Mouse (Mus musculus): ENCODE data around the gene Trappc2l. TPM values are rescaled to one million over a fixed set of nuclear protein-coding genes. Genes with fewer than 3 reads are reported as not detected.
A peak's percentile ranks its signal among the peaks of the same experiment; 100 is the strongest.

The Trappc2l gene
- polyA plus RNA-seq, 1 experiment from 2014 or later: 47.1 TPM

DNA sequence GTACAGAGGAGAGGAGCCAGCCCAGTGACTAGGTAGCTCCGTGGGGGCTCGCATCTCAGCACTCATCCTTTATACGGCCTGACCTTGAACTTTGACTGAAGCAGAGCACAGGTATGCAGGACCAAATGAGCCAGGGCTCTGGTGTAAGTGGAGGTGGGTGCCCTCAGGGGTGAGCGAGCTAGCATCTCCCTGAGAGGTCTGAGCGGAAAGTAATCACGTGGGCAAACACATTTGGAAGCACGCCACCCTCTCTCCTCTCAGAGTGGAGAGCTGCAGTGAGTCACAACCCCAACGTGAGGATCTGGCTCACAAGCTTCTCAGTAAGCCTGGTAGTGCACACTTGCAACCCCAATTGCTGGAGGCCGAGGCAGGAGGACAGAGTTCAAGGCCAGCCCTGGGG is 30.6 kb downstream of the Trappc2l start:
- Histone ChIP-seq H3K9ac (no peak overlapping the region), H3K9me3 (replicated peaks) (no peaks in the 10 kb centered on the region), H3K27ac (no peak overlapping the region), H3K4me3 (no peak overlapping the region), H3K4me2 (no peak overlapping the region), H3K36me3 (no peaks in the 10 kb centered on the region), H3K27me3 (no peaks in the 10 kb centered on the region), H3K4me1 (replicated peaks) (peaks cover 53% of the 10 kb centered on the region)
- peak; percentile 21; the same call in 1 of the 2 replicates for ATAC-seq (replicated peaks; ENCODE audit: insufficient number of reproducible peaks, insufficient read depth, low FRiP score, low read depth)
- WGBS: 34% methylated on average over 9 of the region's 9 CpGs

GRCm38 (mm10) chr8:122644175-122644954 is 32.9 kb downstream of the Trappc2l start:
- peaks cover 38% of the 10 kb centered on the region for H3K4me1 ChIP-seq (replicated peaks)
- ATAC-seq (replicated peaks; ENCODE audit: insufficient number of reproducible peaks, insufficient read depth, low FRiP score, low read depth): no peak
- WGBS: 64% methylated on average over 6 of the region's 6 CpGs

DNA sequence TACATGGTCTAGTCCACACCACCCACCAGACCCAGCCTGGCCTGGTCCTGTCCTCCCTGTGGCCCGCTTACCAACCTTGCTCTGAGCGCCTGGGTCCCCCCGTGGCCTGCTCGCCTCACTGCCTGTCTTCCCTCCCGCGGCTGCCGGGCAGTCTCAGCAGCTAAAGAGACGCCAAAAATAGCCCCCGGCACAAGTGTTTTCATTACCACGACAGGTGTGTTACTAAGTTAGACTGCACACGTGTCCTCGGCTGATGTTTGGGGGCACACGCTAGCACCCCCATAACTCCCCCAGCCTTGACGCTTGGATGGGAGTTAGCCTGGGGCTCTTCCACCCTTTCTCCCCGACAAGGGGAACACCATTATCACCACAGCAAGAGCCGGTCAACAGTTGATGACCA is 34.9 kb downstream of the Trappc2l start:
- no peak overlapping the region for H3K27ac ChIP-seq
- no peak for ATAC-seq (replicated peaks; ENCODE audit: insufficient number of reproducible peaks, insufficient read depth, low FRiP score, low read depth)
- peaks cover 30% of the 10 kb centered on the region for H3K4me1 ChIP-seq (replicated peaks)
- no peak overlapping the region for H3K9ac ChIP-seq
- H3K4me2 ChIP-seq: peak overlapping the region; percentile 3; the same call in 1 of the 2 replicates
- no peaks in the 10 kb centered on the region for H3K9me3 ChIP-seq (replicated peaks)
- H3K36me3 ChIP-seq: no peaks in the 10 kb centered on the region
- no peak overlapping the region for H3K4me3 ChIP-seq
- H3K27me3 ChIP-seq: 0 out of 2 replicates have a peak, but pooled peaks cover 3% of the 10 kb centered on the region
- WGBS: 53% methylated on average over 16 of the region's 16 CpGs

More at GRCm38 (mm10) chr8:122644175-122644954, 32.9 kb downstream of the Trappc2l start:
- Histone ChIP-seq H3K27me3 (no peaks in the 10 kb centered on the region), H3K36me3 (no peaks in the 10 kb centered on the region), H3K4me2 (no peak overlapping the region), H3K9me3 (replicated peaks) (no peaks in the 10 kb centered on the region), H3K9ac (no peak overlapping the region), H3K27ac (no peak overlapping the region), H3K4me3 (no peak overlapping the region)

- Histone ChIP-seq H3K9ac (no peak overlapping the region), H3K9me3 (replicated peaks) (no peaks in the 10 kb centered on the region), H3K27ac (no peak overlapping the region), H3K4me3 (no peak overlapping the region), H3K4me2 (no peak overlapping the region), H3K4me1 (replicated peaks) (peaks cover 26% of the 10 kb centered on the region), H3K36me3 (no peaks in the 10 kb centered on the region), H3K27me3 (0 out of 2 replicates have a peak, but pooled peaks cover 5% of the 10 kb centered on the region)
- no peak for ATAC-seq (replicated peaks; ENCODE audit: insufficient number of reproducible peaks, insufficient read depth, low FRiP score, low read depth)
- WGBS: 76% methylated on average over 15 of the region's 15 CpGs
Observed at GRCm38 (mm10) chr8:122648192-122648970, 36.9 kb downstream of the Trappc2l start.

DNA sequence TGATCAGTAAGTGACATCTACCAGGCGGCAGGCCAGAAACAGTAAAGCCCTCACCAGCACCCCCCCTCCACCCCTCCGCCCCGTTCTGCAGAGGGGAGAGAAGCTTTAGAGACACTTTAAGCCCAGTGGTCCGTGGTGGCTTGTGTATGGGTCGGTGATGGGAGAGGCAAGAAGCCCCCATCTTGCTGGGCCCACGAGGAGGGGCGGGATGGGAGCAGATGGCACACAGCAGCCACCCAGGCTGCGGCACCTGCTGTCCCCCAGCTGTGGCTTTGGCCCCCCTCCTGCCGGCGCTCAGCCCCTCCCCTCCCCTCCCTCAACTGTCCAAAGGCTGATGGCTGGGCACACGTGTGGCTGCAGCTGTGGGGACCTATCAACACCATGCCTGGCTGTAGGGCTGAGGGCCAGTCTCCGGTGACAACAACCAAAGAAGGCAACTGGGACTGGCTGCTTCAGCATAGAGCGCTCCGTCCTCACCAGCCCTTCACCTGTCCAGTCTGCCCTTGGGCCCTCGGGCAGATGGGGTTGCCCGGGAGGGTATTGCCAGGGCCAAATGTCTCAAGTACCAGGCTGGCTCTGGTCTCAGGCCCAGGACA is 40.0 kb downstream of the Trappc2l start:
- 62% methylated on average over 16 of the region's 16 CpGs for WGBS
- H3K27ac ChIP-seq: no peak overlapping the region
- no peak overlapping the region for H3K4me2 ChIP-seq

GRCm38 (mm10) chr8:122652643-122653042 is 41.2 kb downstream of the Trappc2l start:
- ATAC-seq (replicated peaks; ENCODE audit: insufficient number of reproducible peaks, insufficient read depth, low FRiP score, low read depth): no peak
- no peak overlapping the region for H3K9ac ChIP-seq
- no peaks in the 10 kb centered on the region for H3K9me3 ChIP-seq (replicated peaks)
- WGBS: 57% methylated on average over 6 of the region's 6 CpGs
- H3K4me3 ChIP-seq: no peak overlapping the region
- no peak overlapping the region for H3K27ac ChIP-seq
- no peak overlapping the region for H3K4me2 ChIP-seq
- H3K36me3 ChIP-seq: no peaks in the 10 kb centered on the region
- 0 out of 2 replicates have a peak, but pooled peaks cover 5% of the 10 kb centered on the region for H3K27me3 ChIP-seq
- H3K4me1 ChIP-seq (replicated peaks): peaks cover 41% of the 10 kb centered on the region

More for the DNA sequence above, 40.0 kb downstream of the Trappc2l start:
- no peak overlapping the region for H3K4me3 ChIP-seq
- H3K27me3 ChIP-seq: 0 out of 2 replicates have a peak, but pooled peaks cover 5% of the 10 kb centered on the region
- no peak overlapping the region for H3K9ac ChIP-seq
- H3K4me1 ChIP-seq (replicated peaks): peaks cover 46% of the 10 kb centered on the region
- no peak for ATAC-seq (replicated peaks; ENCODE audit: insufficient number of reproducible peaks, insufficient read depth, low FRiP score, low read depth)
- H3K36me3 ChIP-seq: no peaks in the 10 kb centered on the region
- no peaks in the 10 kb centered on the region for H3K9me3 ChIP-seq (replicated peaks)

- Histone ChIP-seq H3K4me2 (no peak overlapping the region), H3K4me3 (no peak overlapping the region), H3K36me3 (no peaks in the 10 kb centered on the region), H3K27me3 (0 out of 2 replicates have a peak, but pooled peaks cover 5% of the 10 kb centered on the region), H3K27ac (peak overlapping the region; percentile 14; the same call in 1 of the 2 replicates), H3K9me3 (replicated peaks) (no peaks in the 10 kb centered on the region), H3K9ac (no peak overlapping the region), H3K4me1 (replicated peaks) (peaks cover 51% of the 10 kb centered on the region)
- ATAC-seq (replicated peaks; ENCODE audit: insufficient number of reproducible peaks, insufficient read depth, low FRiP score, low read depth): no peak
- 41% methylated on average over 7 of the region's 7 CpGs for WGBS
Observed at GRCm38 (mm10) chr8:122654768-122655167, 43.3 kb downstream of the Trappc2l start.

GRCm38 (mm10) chr8:122656056-122656999 is 44.9 kb downstream of the Trappc2l start:
- Histone ChIP-seq H3K4me3 (no peak overlapping the region), H3K4me2 (no peak overlapping the region), H3K27ac (peak overlapping the region; percentile 17; the same call in 1 of the 2 replicates), H3K9me3 (replicated peaks) (no peaks in the 10 kb centered on the region), H3K36me3 (no peaks in the 10 kb centered on the region), H3K9ac (no peak overlapping the region), H3K27me3 (0 out of 2 replicates have a peak, but pooled peaks cover 3% of the 10 kb centered on the region), H3K4me1 (replicated peaks) (peaks cover 57% of the 10 kb centered on the region)
- 49% methylated on average over 13 of the region's 13 CpGs for WGBS
- ATAC-seq (replicated peaks; ENCODE audit: insufficient number of reproducible peaks, insufficient read depth, low FRiP score, low read depth): peak; percentile 53

DNA sequence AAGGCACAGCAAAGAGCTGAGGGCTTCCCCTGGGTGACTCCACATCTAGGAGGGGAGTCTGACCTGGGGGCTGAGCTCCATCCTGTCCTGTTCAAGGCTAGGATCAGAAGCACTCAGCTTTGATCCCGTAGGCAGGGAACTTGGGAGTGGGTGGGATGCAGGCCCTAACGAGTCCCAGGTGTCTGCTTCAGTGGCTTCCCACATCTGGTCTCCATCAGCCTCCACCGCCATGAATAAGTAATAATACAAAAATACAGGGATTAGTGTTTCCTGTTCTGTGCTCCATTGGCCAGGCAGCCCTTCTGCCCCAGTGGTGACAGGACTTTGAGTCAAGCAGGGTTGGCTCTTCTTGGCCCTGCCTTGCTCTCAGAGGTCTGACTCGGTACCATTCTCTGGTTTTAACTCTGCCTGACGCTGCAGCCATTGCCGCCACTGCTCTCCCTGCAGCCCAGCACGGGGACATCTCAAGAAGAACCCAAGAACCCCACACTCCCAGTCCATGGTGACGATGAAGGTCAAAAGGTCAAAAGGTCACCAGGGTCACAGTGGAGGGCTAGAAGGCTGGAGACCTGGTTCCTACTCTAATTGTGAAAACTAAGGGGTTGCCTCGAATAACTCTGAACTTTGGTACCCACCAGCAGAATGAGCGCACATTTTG is 46.8 kb downstream of the Trappc2l start:
- Histone ChIP-seq H3K4me1 (replicated peaks) (peaks cover 60% of the 10 kb centered on the region), H3K4me3 (no peak overlapping the region), H3K9ac (no peak overlapping the region), H3K36me3 (no peaks in the 10 kb centered on the region), H3K4me2 (no peak overlapping the region), H3K27me3 (no peaks in the 10 kb centered on the region), H3K27ac (no peak overlapping the region), H3K9me3 (replicated peaks) (no peaks in the 10 kb centered on the region)
- 74% methylated on average over 10 of the region's 10 CpGs for WGBS
- ATAC-seq (replicated peaks; ENCODE audit: insufficient number of reproducible peaks, insufficient read depth, low FRiP score, low read depth): no peak

- no peaks in the 10 kb centered on the region for H3K27me3 ChIP-seq
- H3K36me3 ChIP-seq: no peaks in the 10 kb centered on the region
- ATAC-seq (replicated peaks; ENCODE audit: insufficient number of reproducible peaks, insufficient read depth, low FRiP score, low read depth): no peak
- 77% methylated on average over 9 of the region's 9 CpGs for WGBS
- no peaks in the 10 kb centered on the region for H3K9me3 ChIP-seq (replicated peaks)
- H3K4me2 ChIP-seq: no peak overlapping the region
- H3K27ac ChIP-seq: no peak overlapping the region
- peaks cover 60% of the 10 kb centered on the region for H3K4me1 ChIP-seq (replicated peaks)
- no peak overlapping the region for H3K4me3 ChIP-seq
- no peak overlapping the region for H3K9ac ChIP-seq
Observed at GRCm38 (mm10) chr8:122658807-122659160, 47.3 kb downstream of the Trappc2l start.

Data from heart, embryonic 15.5 days (tissue).